ENCODE assay signal across 9 mouse cellular contexts in the genomic region with DNA sequence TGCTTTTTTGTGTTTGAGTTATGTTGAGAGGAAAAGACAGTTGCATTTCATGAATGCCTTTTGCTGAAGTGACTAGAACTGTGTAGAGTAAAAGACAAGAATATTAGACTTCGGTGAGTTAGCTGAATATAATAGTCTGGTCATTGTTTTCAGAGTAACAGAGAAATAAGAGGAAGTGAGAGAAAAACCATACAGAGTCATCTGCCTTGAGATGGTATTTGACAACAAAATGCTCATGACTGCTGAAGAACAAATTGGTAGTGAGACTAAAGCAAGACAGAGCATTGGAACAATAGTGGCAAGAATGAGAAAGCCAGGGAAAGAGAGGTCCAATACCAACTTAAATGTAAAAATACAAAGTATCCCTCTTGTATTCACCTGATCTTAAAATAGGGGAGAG. TPM values are rescaled to one million over a fixed set of nuclear protein-coding genes. Genes with fewer than 3 reads are reported as not detected.
A peak's percentile ranks its signal among the peaks of the same experiment; 100 is the strongest.
DNase-seq lines count a peak whose midpoint lies in the region; ATAC-seq and TF ChIP-seq lines count a peak whose summit lies in the region.
"Had no signal": no experiment of that assay in that cellular context is flagged by ENCODE, and none has a peak within 500 bp of the region (broad histone marks: within the 10 kb centered on the region; RNA-seq: fewer than 3 reads in every experiment).

No protein-coding gene starts in this region.

- peak overlapping the region; percentile 74 for H3K4me3 ChIP-seq in erythroblast, embryonic 14.5 days (replicated peaks)
- peak overlapping the region; percentile 97; the same call in 1 of the 2 replicates for H3K4me3 ChIP-seq in G1E (ENCODE audit: low read depth, low read length)
- peak overlapping the region; percentile 97 for H3K4me3 ChIP-seq in hindbrain, embryonic 14.5 days (replicated peaks; ENCODE audit: low read length)
- H3K4me3 ChIP-seq in midbrain, embryonic 10.5 days = peak overlapping the region; percentile 90

- ATAC-seq in erythroblast, adult 5-6 weeks (replicated peaks; ENCODE audit: low FRiP score, poor library complexity, severe bottlenecking) = no peak
- ATAC-seq in G1E (ENCODE audit: extremely low read depth, insufficient number of reproducible peaks, low FRiP score, poor library complexity, severe bottlenecking) = no peak
- no peak for ATAC-seq in hindbrain, embryonic 14.5 days (ENCODE audit: low FRiP score)

- 88% methylated on average over 1 of the region's 1 CpGs for WGBS in hindbrain, embryonic 14.5 days
- 93% methylated on average over 1 of the region's 1 CpGs for WGBS in midbrain, embryonic 10.5 days

- peak overlapping the region; percentile 69 for H3K4me2 ChIP-seq in hindbrain, embryonic 14.5 days (replicated peaks)

- H3K4me1 ChIP-seq in erythroblast, embryonic 14.5 days (ENCODE audit: control insufficient read depth) = peaks cover 45% of the 10 kb centered on the region
- peaks cover 29% of the 10 kb centered on the region for H3K4me1 ChIP-seq in G1E (ENCODE audit: insufficient read depth, low read depth, low read length)
- peaks cover 22% of the 10 kb centered on the region for H3K4me1 ChIP-seq in hindbrain, embryonic 14.5 days (replicated peaks; ENCODE audit: control insufficient read depth, insufficient read depth, low read length)
- peaks cover 38% of the 10 kb centered on the region for H3K4me1 ChIP-seq in midbrain, embryonic 10.5 days

- H3K9ac ChIP-seq in hindbrain, embryonic 14.5 days = peak overlapping the region; percentile 97; the same call in 1 of the 2 replicates

- no peaks in the 10 kb centered on the region for H3K9me3 ChIP-seq in erythroblast, embryonic 14.5 days (ENCODE audit: control insufficient read depth, low read length)
- no peaks in the 10 kb centered on the region for H3K9me3 ChIP-seq in G1E (replicated peaks)
- no peaks in the 10 kb centered on the region for H3K9me3 ChIP-seq in hindbrain, embryonic 14.5 days (ENCODE audit: control insufficient read depth, low read length)
- H3K9me3 ChIP-seq in midbrain, embryonic 10.5 days (replicated peaks) = no peaks in the 10 kb centered on the region

- H3K36me3 ChIP-seq in erythroblast, embryonic 14.5 days (ENCODE audit: control insufficient read depth) = peaks cover 21% of the 10 kb centered on the region
- H3K36me3 ChIP-seq in G1E (replicated peaks) = peaks cover 30% of the 10 kb centered on the region
- H3K36me3 ChIP-seq in hindbrain, embryonic 14.5 days (replicated peaks; ENCODE audit: control insufficient read depth, insufficient read depth) = peaks cover 3% of the 10 kb centered on the region
- peaks cover 17% of the 10 kb centered on the region for H3K36me3 ChIP-seq in midbrain, embryonic 10.5 days

- DNase-seq in G1E (ENCODE audit: low spot score) = peak; percentile 6
- DNase-seq in hindbrain, embryonic 14.5 days (ENCODE audit: low spot score) = no peak
- DNase-seq in midbrain, embryonic 10.5 days (ENCODE audit: low spot score) = no peak
- no peak for DNase-seq in left cerebral cortex, postnatal 36 days (ENCODE audit: low spot score in 2 of 2)
- no peak for DNase-seq in cerebellum, postnatal 36 days
- no peak for DNase-seq in kidney, adult 11 months
- DNase-seq: right cerebral cortex, postnatal 4 days had no signal

- H3K27ac ChIP-seq in hindbrain, embryonic 14.5 days = no peak overlapping the region
- peak overlapping the region; percentile 99; the same call in 1 of the 2 replicates for H3K27ac ChIP-seq in midbrain, embryonic 10.5 days (replicated peaks)

- intact Hi-C loops in left cerebral cortex, postnatal 36 days (cut with DNase I) = loop anchor here (5.0 kb wide), 1 partner anchor 346 kb away; no protein-coding TSS in a partner anchor

- TF ChIP-seq CTCF in G1E (IDR thresholded peaks at IDR 0.05; ENCODE audit: low read depth, low read length) = no peak

- no peaks in the 10 kb centered on the region for H3K27me3 ChIP-seq in erythroblast, embryonic 14.5 days (ENCODE audit: control insufficient read depth)
- no peaks in the 10 kb centered on the region for H3K27me3 ChIP-seq in G1E (ENCODE audit: insufficient read depth, low read length)
- no peaks in the 10 kb centered on the region for H3K27me3 ChIP-seq in hindbrain, embryonic 14.5 days (ENCODE audit: control insufficient read depth, insufficient read depth, low read length)
- H3K27me3 ChIP-seq in midbrain, embryonic 10.5 days (ENCODE audit: low read depth, poor library complexity, severe bottlenecking) = no peaks in the 10 kb centered on the region

RNA-seq across cellular contexts. Expression of gene Gstcd, which starts 1.1 kb away (rescaled TPM):
- 0.38 and 0.44 TPM in 2 replicates for polyA plus RNA-seq in erythroblast, embryonic 14.5 days (2012)
- 3.7 and 4.8 TPM in 2 replicates for total RNA-seq in erythroblast, adult 5-6 weeks (2015; ENCODE audit: low replicate concordance)
- total RNA-seq in erythroblast, adult 5-6 weeks (2017; ENCODE audit: low replicate concordance) = 5.3 and 7.7 TPM in 2 replicates
- total RNA-seq in G1E (2014; fragmentation: Nextera tagmentation) (59.9 and 64.0 TPM in 2 replicates), G1E (2017) (24.5 and 24.7 TPM in 2 replicates)
- 11.8 and 14.9 TPM in 2 replicates for polyA plus RNA-seq in G1E (2012)
- polyA plus RNA-seq in hindbrain, embryonic 14.5 days (2014; fragmentation: Nextera tagmentation; extraction: Ambion mirVana) = 3.8 and 4.6 TPM in 2 replicates
- 8.0 and 8.3 TPM in 2 replicates for polyA plus RNA-seq in midbrain, embryonic 10.5 days (2016; fragmentation: Nextera tagmentation; extraction: Ambion mirVana)
- total RNA-seq in left cerebral cortex, postnatal 36 days (2021) = 1 to 10 TPM; 8.7 to 9.6 TPM

RNA-seq across cellular contexts. Expression of gene Ints12, which starts 1.3 kb away (rescaled TPM):
- polyA plus RNA-seq in erythroblast, embryonic 14.5 days (2012) = 0.32 and 0.35 TPM in 2 replicates
- 10.4 and 10.9 TPM in 2 replicates for total RNA-seq in erythroblast, adult 5-6 weeks (2015; ENCODE audit: low replicate concordance)
- total RNA-seq in erythroblast, adult 5-6 weeks (2017; ENCODE audit: low replicate concordance) = 11.6 and 18.1 TPM in 2 replicates
- 41.6 and 50.2 TPM in 2 replicates for total RNA-seq in G1E (2014; fragmentation: Nextera tagmentation)
- total RNA-seq in G1E (2017) = 21.5 and 24.3 TPM in 2 replicates
- 1.4 and 1.8 TPM in 2 replicates for polyA plus RNA-seq in G1E (2012)
- 17.6 and 18.2 TPM in 2 replicates for polyA plus RNA-seq in hindbrain, embryonic 14.5 days (2014; fragmentation: Nextera tagmentation; extraction: Ambion mirVana)
- 22.7 and 26.0 TPM in 2 replicates for polyA plus RNA-seq in midbrain, embryonic 10.5 days (2016; fragmentation: Nextera tagmentation; extraction: Ambion mirVana)
- 10 to 100 TPM; 11.3 to 12.7 TPM for total RNA-seq in left cerebral cortex, postnatal 36 days (2021)
